Mouse (Mus musculus) stomach, embryonic 14.5 days (tissue): ENCODE data around the gene Gm20388. TPM values are rescaled to one million over a fixed set of nuclear protein-coding genes. Genes with fewer than 3 reads are reported as not detected.

Experiments
- ATAC-seq: fragments of 200-750 bp; cut with Nextera tagmentation; 2 replicates; pipeline ENCODE4 v1.8.0; 2017; ENCODE audit warnings: low read depth, moderate TSS enrichment; ENCODE audit not compliant: insufficient number of reproducible peaks, insufficient read depth, low FRiP score
- H3K27ac ChIP-seq: fragments of 300-500 bp; sonication (generic); 2 replicates; pipeline ENCODE4 v1.5.1; 2014; ENCODE audit warnings: mild to moderate bottlenecking, low read length, moderate library complexity, mixed read lengths
- H3K27me3 ChIP-seq: fragments of 300-500 bp; sonication (generic); 2 replicates; pipeline ENCODE4 v1.6.1; 2014; ENCODE audit warnings: low read length, control low read depth, mixed read lengths; ENCODE audit not compliant: control insufficient read depth, insufficient read depth
- H3K36me3 ChIP-seq: fragments of 300-500 bp; sonication (generic); 2 replicates; pipeline ENCODE4 v1.6.1; 2014; ENCODE audit warnings: mild to moderate bottlenecking, control low read depth, low read length, moderate library complexity, mixed read lengths; ENCODE audit not compliant: control insufficient read depth, insufficient read depth
- H3K4me1 ChIP-seq: fragments of 300-500 bp; sonication (generic); 2 replicates; pipeline ENCODE4 v1.6.1; 2014; ENCODE audit warnings: low read length, control low read depth, mixed read lengths; ENCODE audit not compliant: control insufficient read depth, insufficient read depth
- H3K4me2 ChIP-seq: fragments of 300-500 bp; sonication (generic); replicated peaks from 2 replicates; pipeline ENCODE4 v1.6.1; 2014; ENCODE audit warnings: low read depth, low read length, control low read depth
- H3K4me3 ChIP-seq: fragments of 300-500 bp; sonication (generic); 2 replicates; pipeline ENCODE4 v1.5.1; 2014; ENCODE audit warnings: low read depth, low read length, control low read depth
- H3K9ac ChIP-seq: fragments of 300-500 bp; sonication (generic); replicated peaks from 2 replicates; pipeline ENCODE4 v1.6.1; 2014; ENCODE audit warnings: low read depth, mild to moderate bottlenecking, control low read depth, low read length, moderate library complexity, mixed read lengths
- H3K9me3 ChIP-seq: fragments of 300-500 bp; sonication (generic); 2 replicates; pipeline ENCODE4 v1.6.1; 2016; ENCODE audit warnings: low read depth, low read length, control low read depth; ENCODE audit not compliant: control insufficient read depth
- WGBS: fragments of 180-500 bp; shearing (Covaris S2); extraction: QIAGEN DNeasy Blood & Tissue Kit; methylation state at CpG from one replicate; pipeline ENCODE4 v1.1.7; 2014; 5-methylcytosine and 5-hydroxymethylcytosine counted together
- polyA plus RNA-seq: library from polyadenylated mRNA; unstranded; fragments of >200 nt; fragmentation: Nextera tagmentation; extraction: Ambion mirVana; gene quantifications from 2 replicates; pipeline ENCODE4 v1.2.1, GENCODE M21; 2014

Gene Gm20388
- polyA plus RNA-seq, 1 experiment from 2014 or later, result 11.4 TPM

GRCm38 (mm10) chr8:122106270-122106669, 2195.6 kb downstream of the Gm20388 start:
- H3K27me3 ChIP-seq, result no peaks in the 10 kb centered on the region
- H3K4me2 ChIP-seq, result no peak overlapping the region
- no peak overlapping the region for H3K4me3 ChIP-seq
- no peaks in the 10 kb centered on the region for H3K9me3 ChIP-seq
- H3K4me1 ChIP-seq, result peaks cover 34% of the 10 kb centered on the region
- no peak overlapping the region for H3K9ac ChIP-seq
- H3K36me3 ChIP-seq, result no peaks in the 10 kb centered on the region
- H3K27ac ChIP-seq, result no peak overlapping the region
- WGBS, result 11% methylated on average over 9 of the region's 9 CpGs
- peak; percentile 28; the same call in 1 of the 2 replicates for ATAC-seq

- Histone ChIP-seq H3K4me1 (peaks cover 17% of the 10 kb centered on the region), H3K9me3 (no peaks in the 10 kb centered on the region), H3K4me2 (no peak overlapping the region), H3K4me3 (no peak overlapping the region), H3K36me3 (no peaks in the 10 kb centered on the region), H3K9ac (no peak overlapping the region), H3K27ac (no peak overlapping the region), H3K27me3 (no peaks in the 10 kb centered on the region)
- WGBS, result 60% methylated on average over 20 of the region's 20 CpGs
- ATAC-seq, result 0 out of 2 replicates have a peak, but pooled peaks have one; percentile 1
These were observed 2199.7 kb downstream of the Gm20388 start for GRCm38 (mm10) chr8:122110240-122110866.

GRCm38 (mm10) chr8:122110867-122111253, 2200.2 kb downstream of the Gm20388 start:
- 32% methylated on average over 6 of the region's 6 CpGs for WGBS
- H3K4me2 ChIP-seq, result no peak overlapping the region
- no peak overlapping the region for H3K4me3 ChIP-seq
- no peak overlapping the region for H3K27ac ChIP-seq
- no peak overlapping the region for H3K9ac ChIP-seq
- no peak for ATAC-seq
- no peaks in the 10 kb centered on the region for H3K27me3 ChIP-seq
- H3K36me3 ChIP-seq, result no peaks in the 10 kb centered on the region
- no peaks in the 10 kb centered on the region for H3K9me3 ChIP-seq
- peaks cover 17% of the 10 kb centered on the region for H3K4me1 ChIP-seq

- no peaks in the 10 kb centered on the region for H3K27me3 ChIP-seq
- no peak overlapping the region for H3K4me3 ChIP-seq
- H3K9me3 ChIP-seq, result no peaks in the 10 kb centered on the region
- no peaks in the 10 kb centered on the region for H3K36me3 ChIP-seq
- H3K9ac ChIP-seq, result no peak overlapping the region
- H3K4me2 ChIP-seq, result no peak overlapping the region
- ATAC-seq, result no peak
- H3K27ac ChIP-seq, result no peak overlapping the region
- 44% methylated on average over 11 of the region's 11 CpGs for WGBS
- peaks cover 9% of the 10 kb centered on the region for H3K4me1 ChIP-seq
These were observed 2201.1 kb downstream of the Gm20388 start for GRCm38 (mm10) chr8:122111745-122112144.

GRCm38 (mm10) chr8:122112264-122112965, 2201.8 kb downstream of the Gm20388 start:
- WGBS, result 68% methylated on average over 14 of the region's 14 CpGs
- no peaks in the 10 kb centered on the region for H3K36me3 ChIP-seq
- no peak for ATAC-seq
- no peaks in the 10 kb centered on the region for H3K27me3 ChIP-seq
- no peak overlapping the region for H3K9ac ChIP-seq
- H3K4me2 ChIP-seq, result no peak overlapping the region
- no peak overlapping the region for H3K4me3 ChIP-seq
- H3K4me1 ChIP-seq, result peaks cover 9% of the 10 kb centered on the region
- no peak overlapping the region for H3K27ac ChIP-seq
- H3K9me3 ChIP-seq, result no peaks in the 10 kb centered on the region

GRCm38 (mm10) chr8:122114890-122115289, 2204.2 kb downstream of the Gm20388 start:
- H3K27ac ChIP-seq, result no peak overlapping the region
- peaks cover 9% of the 10 kb centered on the region for H3K4me1 ChIP-seq
- no peak overlapping the region for H3K4me3 ChIP-seq
- H3K9me3 ChIP-seq, result no peaks in the 10 kb centered on the region
- no peak for ATAC-seq
- H3K27me3 ChIP-seq, result no peaks in the 10 kb centered on the region
- no peaks in the 10 kb centered on the region for H3K36me3 ChIP-seq
- 91% methylated on average over 2 of the region's 2 CpGs for WGBS
- no peak overlapping the region for H3K9ac ChIP-seq
- H3K4me2 ChIP-seq, result no peak overlapping the region

- H3K4me1 ChIP-seq, result 0 out of 2 replicates have a peak, but pooled peaks cover 3% of the 10 kb centered on the region
- H3K27ac ChIP-seq, result no peak overlapping the region
- ATAC-seq, result no peak
- no peaks in the 10 kb centered on the region for H3K9me3 ChIP-seq
- H3K4me2 ChIP-seq, result no peak overlapping the region
- WGBS, result 90% methylated on average over 7 of the region's 7 CpGs
- H3K4me3 ChIP-seq, result no peak overlapping the region
- no peaks in the 10 kb centered on the region for H3K36me3 ChIP-seq
- H3K27me3 ChIP-seq, result no peaks in the 10 kb centered on the region
- no peak overlapping the region for H3K9ac ChIP-seq
These were observed 2206.2 kb downstream of the Gm20388 start for GRCm38 (mm10) chr8:122116716-122117357.

- no peak for ATAC-seq
- no peak overlapping the region for H3K9ac ChIP-seq
- no peak overlapping the region for H3K27ac ChIP-seq
- no peak overlapping the region for H3K4me3 ChIP-seq
- no peak overlapping the region for H3K4me2 ChIP-seq
- 67% methylated on average over 10 of the region's 10 CpGs for WGBS
- no peaks in the 10 kb centered on the region for H3K27me3 ChIP-seq
- H3K4me1 ChIP-seq, result no peaks in the 10 kb centered on the region
- no peaks in the 10 kb centered on the region for H3K9me3 ChIP-seq
- no peaks in the 10 kb centered on the region for H3K36me3 ChIP-seq
These were observed 2207.5 kb downstream of the Gm20388 start for GRCm38 (mm10) chr8:122118097-122118496.
